Mouse (Mus musculus) spleen, postnatal 10 days (tissue): ENCODE data around the gene Pde8a.

Experiments
- DNase-seq, 2 experiments: peaks; one replicate each; pipeline ENCODE4 v3.0.0; 2021 to 2022; ENCODE audit warnings: low spot score in 2 of 2

The Pde8a gene

DNA sequence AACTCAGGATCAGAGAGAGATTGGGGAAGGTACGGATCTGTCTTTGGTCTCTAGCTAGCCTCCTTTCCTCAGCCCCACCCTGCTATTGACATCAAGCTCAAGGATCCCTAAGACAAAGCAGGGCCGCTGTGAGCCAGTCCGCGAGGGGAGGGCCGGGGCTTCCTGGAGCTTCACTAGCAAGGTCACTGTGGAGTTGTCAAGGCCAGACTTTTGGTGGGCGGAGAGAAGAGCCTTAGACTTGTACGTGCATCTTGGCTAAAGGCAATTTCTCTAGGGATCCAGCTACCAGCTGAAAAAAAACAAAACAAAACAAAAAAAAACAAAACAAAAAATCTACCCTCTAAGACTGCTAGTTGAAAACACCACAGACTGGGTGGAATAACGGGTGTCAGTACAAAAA lies 1.6 kb upstream of the Pde8a start:
- no peak for DNase-seq

- DNase-seq, result peak; percentile 48 to 64
Measured at GRCm38 (mm10) chr7:81212261-81212681, 1.1 kb upstream of the Pde8a start.

DNA sequence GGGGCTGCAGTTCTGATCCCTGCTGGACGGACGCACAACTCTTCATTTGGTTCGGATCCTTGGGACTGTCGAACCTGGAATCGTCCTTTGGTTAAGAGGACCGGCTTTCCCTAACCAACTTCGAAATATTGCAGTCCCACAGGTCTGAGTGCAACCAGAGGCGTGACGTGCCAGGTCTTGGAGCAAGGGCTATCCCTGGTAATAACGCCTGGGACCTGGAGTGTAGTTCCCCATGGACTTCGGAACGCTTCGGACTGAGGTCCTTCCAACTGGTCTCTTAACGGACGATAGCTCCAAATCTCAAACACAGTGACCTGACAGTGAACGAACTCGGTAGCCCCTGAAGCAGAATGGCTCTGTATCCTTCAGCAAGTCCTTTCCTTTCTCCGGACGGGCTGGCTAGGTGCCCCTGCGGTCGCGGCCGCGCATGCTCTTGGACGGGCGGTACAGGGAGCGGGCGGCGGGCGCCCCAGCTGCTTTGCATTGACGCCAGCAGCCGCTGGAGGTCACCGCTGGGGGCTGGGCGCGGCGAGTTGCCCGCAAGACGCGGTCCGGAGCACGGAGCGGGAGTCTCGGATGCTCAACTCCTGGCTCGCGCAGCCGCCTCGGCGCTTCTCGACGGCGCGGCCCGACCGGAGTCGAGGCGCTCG lies 574 bp upstream of the Pde8a start:
- DNase-seq, result peak; percentile 87 to 91

DNA sequence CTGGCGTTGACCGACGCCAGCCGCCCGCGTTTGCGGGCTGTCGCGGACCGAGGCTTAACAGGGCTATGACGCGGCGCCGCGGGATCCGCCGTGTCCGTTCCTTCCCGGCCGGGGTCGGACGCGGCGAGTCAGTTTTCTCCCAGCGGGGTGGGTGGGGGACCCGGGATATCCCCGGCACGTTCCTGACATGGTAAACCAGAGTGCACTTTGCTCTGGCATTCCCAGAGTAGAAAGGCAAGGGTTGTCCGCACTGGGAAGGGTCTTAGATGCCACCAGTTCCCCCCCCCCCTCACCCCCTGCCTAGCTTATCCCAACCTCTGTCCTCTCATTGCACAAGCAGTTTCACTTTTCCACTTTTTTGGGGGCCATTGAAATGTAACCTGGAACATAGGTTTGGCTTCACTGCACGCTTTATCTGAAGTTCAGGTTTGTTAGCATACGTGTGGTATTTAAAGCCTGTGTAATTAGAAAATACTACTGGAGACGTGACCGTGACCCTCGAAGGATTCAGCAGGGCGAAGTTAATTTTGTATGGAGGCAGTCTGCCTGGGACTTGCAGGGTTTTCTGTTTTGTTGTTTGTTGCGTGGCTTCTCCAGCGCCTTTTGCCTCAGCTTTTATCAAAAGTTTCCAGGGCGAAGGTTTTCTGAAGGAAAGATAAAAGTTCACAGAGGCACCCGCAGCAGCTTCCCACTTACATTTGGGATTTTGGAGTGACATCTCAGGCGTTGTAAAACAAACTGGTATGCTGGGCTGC lies 934 bp downstream of the Pde8a start:
- DNase-seq, result no peak

DNA sequence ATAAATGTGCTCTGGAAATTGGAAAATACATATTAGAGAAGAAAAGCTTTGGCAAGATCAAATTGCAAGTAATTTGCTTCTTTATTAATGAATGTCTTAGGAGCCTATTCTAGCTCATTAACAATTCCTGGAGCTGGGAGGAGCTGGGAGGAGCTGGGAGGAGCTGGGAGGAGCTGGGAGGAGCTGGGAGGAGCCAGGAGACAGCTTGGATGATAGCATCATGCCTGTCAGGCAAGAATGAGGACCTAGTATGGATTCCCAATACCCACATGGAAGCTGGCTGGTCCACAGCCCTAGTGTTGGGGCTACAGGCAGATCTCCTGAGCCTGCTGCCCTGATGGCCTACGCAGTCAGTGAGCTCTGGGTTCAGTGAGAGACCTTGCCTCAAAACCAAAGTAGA lies 2.6 kb downstream of the Pde8a start:
- no peak for DNase-seq

- no peak for DNase-seq
Measured at GRCm38 (mm10) chr7:81219321-81219720, 5.9 kb downstream of the Pde8a start.

DNA sequence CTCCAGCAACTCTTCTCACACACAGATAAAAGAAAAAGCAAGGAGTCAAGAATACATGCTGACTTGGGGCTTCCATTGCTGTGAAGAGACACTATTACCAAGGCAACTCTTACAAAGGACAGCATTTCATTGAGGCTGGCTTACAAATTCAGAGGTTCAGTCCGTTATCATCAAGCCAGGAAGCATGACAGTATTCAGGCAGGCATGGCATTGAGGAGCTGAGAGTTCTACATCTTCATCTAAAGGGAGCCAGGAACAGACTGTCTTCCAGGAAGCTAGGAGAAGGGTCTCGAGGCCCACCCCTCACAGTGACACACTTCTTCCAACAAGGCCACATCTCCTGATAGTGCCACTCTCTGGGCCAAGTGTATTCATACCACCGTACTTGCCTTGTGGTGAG lies 7.0 kb downstream of the Pde8a start:
- DNase-seq, result no peak

DNA sequence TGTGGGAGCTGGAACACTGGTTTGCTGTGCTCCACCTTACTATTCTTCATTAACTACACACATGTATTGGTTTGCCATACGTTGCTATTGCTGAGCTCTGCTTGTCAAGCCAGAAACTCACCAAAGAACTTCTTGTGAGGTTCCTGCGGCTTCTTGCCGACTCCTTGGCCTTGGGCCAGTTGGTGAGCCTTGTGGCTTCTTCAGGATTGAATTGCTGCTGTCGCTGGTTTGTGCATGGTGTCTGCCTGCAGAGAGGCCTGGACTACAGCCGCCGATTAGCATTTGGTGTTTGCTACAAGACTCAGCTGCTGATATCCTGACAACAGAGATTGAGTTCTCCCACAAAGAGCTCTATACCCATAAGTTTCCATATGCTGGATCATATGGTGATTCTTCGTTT lies 10.9 kb downstream of the Pde8a start:
- no peak for DNase-seq

- DNase-seq, result no peak
Measured at GRCm38 (mm10) chr7:81230091-81230792, 16.8 kb downstream of the Pde8a start.

GRCm38 (mm10) chr7:81232674-81233073 lies 19.3 kb downstream of the Pde8a start:
- no peak for DNase-seq

GRCm38 (mm10) chr7:81235117-81235516 lies 21.7 kb downstream of the Pde8a start:
- no peak for DNase-seq

- DNase-seq, result no peak
Measured at GRCm38 (mm10) chr7:81235600-81236223, 22.3 kb downstream of the Pde8a start.

DNA sequence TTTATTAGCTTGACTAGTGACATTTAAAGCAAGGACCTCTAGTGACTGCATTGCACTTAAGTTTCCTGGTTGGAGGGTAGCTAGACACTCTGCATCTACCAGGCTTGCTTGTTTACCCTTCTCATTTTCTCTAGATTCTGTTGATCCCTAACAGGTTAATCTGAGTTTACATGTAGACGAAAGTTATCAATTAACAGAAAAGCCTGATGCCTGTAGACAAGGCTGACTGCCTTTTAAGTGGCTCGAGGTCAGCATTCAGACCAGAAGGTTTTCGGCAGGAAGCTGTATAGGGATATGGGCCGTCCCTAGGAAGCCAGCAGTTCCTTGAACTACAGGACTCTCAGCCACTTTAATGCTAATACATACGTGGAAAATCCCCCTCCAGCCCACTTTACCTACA lies 30.0 kb downstream of the Pde8a start:
- no peak for DNase-seq

- DNase-seq, result no peak
Measured at GRCm38 (mm10) chr7:81249854-81250279, 36.5 kb downstream of the Pde8a start.

DNA sequence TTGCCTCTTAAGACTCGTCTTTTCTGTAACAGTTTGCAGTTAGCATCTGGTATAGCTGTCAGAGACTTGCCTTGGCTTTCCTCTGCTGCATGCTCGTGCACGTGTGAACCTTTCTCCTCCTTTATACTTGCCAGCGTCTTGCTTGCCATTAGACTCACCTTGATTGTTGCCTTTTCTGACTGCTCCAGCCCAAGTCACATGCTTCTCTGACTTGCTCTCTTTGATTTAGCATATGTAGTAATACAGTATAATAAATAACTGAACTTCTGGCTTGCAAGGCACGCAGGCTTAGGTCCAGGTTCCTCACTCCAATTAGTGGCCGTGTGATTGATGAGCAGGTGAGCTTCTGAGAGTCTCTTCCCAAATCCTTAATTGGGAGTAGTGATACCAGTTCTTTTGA lies 37.2 kb downstream of the Pde8a start:
- no peak for DNase-seq

GRCm38 (mm10) chr7:81251521-81251920 lies 38.1 kb downstream of the Pde8a start:
- no peak for DNase-seq

- DNase-seq, result no peak
Measured at GRCm38 (mm10) chr7:81253317-81253716, 39.9 kb downstream of the Pde8a start.

DNA sequence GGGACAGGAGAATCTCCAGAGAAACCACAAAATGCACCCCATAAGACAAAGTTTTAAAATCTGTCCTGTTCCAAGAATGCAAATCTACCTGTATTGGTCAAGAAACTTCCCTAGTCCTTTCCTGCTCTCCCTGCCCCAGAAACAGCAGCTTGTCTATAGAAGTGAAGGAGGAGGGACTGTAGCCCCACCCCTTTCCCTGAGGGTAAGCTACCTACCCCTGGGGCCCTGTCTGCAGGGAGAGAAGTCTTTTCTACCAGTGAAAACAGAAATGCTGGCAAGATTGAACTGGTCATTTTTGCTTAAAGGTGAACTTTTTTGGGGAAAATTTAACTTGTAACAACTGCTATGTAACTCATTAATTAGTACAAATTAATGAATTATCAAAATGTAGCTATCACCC lies 41.2 kb downstream of the Pde8a start:
- no peak for DNase-seq

GRCm38 (mm10) chr7:81255456-81255855 lies 42.1 kb downstream of the Pde8a start:
- DNase-seq, result no peak

GRCm38 (mm10) chr7:81256773-81257172 lies 43.4 kb downstream of the Pde8a start:
- DNase-seq, result no peak

DNA sequence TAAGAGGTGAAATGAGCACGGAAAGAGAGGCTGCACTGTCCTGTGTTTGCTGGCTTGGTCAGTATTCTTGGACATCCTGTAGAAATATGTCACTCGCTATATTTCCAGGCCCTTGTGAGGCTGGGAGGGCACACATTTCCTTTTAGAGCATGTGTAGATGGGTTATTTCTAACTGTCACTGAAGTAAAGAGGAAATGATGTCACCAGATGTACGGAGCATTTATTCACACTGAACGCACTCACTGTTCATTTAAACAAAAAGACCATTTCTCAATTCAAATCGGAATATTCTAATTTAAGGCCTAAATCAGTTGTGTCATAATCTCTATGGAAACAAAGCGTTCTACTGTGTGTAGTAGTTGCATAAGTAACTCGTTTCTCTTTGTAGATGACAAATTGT lies 48.2 kb downstream of the Pde8a start:
- no peak for DNase-seq

GRCm38 (mm10) chr7:81272908-81273307 lies 59.5 kb downstream of the Pde8a start:
- no peak for DNase-seq
